Mouse (Mus musculus) forebrain, embryonic 12.5 days (tissue): ENCODE data around the gene Itga3. TPM values are rescaled to one million over a fixed set of nuclear protein-coding genes. Genes with fewer than 3 reads are reported as not detected.

Experiments
- ATAC-seq: fragments of 200-750 bp; cut with Nextera tagmentation; 2 replicates; pipeline ENCODE4 v1.8.0; 2017; ENCODE audit warnings: moderate TSS enrichment; ENCODE audit not compliant: low FRiP score
- H3K27ac ChIP-seq: fragments of 300-500 bp; sonication (generic); 2 replicates; pipeline ENCODE4 v1.5.1; 2016; ENCODE audit warnings: mild to moderate bottlenecking
- H3K27me3 ChIP-seq: fragments of 300-500 bp; sonication (generic); 2 replicates; pipeline ENCODE4 v1.6.1; 2016; ENCODE audit warnings: mild to moderate bottlenecking
- H3K36me3 ChIP-seq: fragments of 300-500 bp; sonication (generic); replicated peaks from 2 replicates; pipeline ENCODE4 v1.6.1; 2016; ENCODE audit warnings: mild to moderate bottlenecking
- H3K4me1 ChIP-seq: fragments of 300-500 bp; sonication (generic); 2 replicates; pipeline ENCODE4 v1.6.1; 2016
- H3K4me2 ChIP-seq: fragments of 300-500 bp; sonication (generic); 2 replicates; pipeline ENCODE4 v1.6.1; 2016; ENCODE audit warnings: mild to moderate bottlenecking, moderate library complexity
- H3K4me3 ChIP-seq: fragments of 300-500 bp; sonication (generic); replicated peaks from 2 replicates; pipeline ENCODE4 v1.5.1; 2016; ENCODE audit warnings: mild to moderate bottlenecking
- H3K9ac ChIP-seq: fragments of 300-500 bp; sonication (generic); 2 replicates; pipeline ENCODE4 v1.6.1; 2016; ENCODE audit warnings: mild to moderate bottlenecking
- H3K9me3 ChIP-seq: fragments of 300-500 bp; sonication (generic); 2 replicates; pipeline ENCODE4 v1.6.1; 2016
- WGBS: fragments of 180-500 bp; shearing (Covaris S2); methylation state at CpG from one replicate; pipeline ENCODE4 v1.1.7; 2016; 5-methylcytosine and 5-hydroxymethylcytosine counted together
- polyA plus RNA-seq: library from polyadenylated mRNA; unstranded; fragments of >200 nt; fragmentation: Nextera tagmentation; extraction: Ambion mirVana; gene quantifications from 2 replicates; pipeline ENCODE4 v1.2.1, GENCODE M21; 2016

Gene Itga3
- polyA plus RNA-seq, 1 experiment from 2014 or later, result 3.8 TPM

DNA sequence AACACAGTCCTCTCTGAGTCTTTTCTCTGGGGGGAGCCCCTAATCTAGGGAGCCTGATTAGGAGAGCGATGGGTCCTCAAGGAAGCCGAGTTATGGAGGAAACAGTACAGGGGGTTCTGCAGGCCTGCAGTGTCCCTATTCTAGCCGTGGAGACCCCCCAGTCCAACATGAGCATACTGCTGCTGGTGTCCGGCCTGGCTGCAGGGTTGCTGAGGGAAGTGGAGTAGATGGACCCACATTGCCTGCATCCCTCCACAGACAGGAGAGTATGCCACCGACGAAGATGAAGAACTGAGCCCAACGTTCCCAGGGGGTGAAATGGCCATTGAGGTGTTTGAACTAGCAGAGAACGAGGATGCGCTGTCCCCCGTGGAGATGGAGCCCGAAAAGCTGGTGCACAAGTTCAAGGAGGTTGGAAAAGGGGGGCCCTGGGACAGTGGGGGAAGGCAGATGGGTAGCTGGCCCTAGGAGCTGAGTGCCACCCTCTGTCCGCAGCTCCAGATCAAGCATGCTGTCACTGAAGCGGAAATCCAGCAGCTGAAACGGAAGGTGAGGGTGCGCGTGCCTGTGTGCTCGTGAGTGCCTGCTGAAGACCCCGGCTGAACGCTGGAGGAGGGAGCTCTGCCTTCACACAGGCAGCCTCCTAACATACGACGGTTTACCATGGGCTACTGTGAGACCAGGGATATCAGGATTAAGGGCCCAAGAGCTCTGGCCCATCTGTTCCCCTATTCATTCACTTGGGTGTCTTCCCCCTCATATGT, 74.8 kb downstream of the Itga3 start:
- 87% methylated on average over 21 of the region's 21 CpGs for WGBS
- no peak overlapping the region for H3K4me3 ChIP-seq
- peaks cover 89% of the 10 kb centered on the region for H3K36me3 ChIP-seq
- peaks cover 36% of the 10 kb centered on the region for H3K4me1 ChIP-seq
- H3K27me3 ChIP-seq, result no peaks in the 10 kb centered on the region
- H3K4me2 ChIP-seq, result no peak overlapping the region
- no peak for ATAC-seq
- no peak overlapping the region for H3K27ac ChIP-seq
- no peaks in the 10 kb centered on the region for H3K9me3 ChIP-seq
- H3K9ac ChIP-seq, result no peak overlapping the region

DNA sequence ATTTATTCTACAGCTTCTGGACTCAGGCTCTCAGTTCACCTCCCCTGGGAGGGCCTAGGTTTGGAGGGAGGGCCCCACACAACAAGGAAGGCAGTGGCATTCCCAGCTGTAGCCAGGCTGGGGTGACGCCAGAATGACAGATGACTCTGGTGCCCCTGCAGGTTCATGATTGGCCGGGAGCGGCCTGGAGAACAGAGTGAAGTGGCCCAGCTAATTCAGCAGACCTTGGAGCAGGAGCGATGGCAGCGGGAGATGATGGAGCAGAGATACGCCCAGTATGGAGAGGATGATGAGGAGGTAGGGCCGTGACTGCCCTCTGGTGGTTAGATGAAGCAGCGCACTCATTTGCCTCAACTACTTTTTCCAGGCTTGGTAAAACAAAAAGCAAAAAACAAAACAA, 75.5 kb downstream of the Itga3 start:
- peak overlapping the region; percentile 83 for H3K27ac ChIP-seq
- H3K4me2 ChIP-seq, result peak overlapping the region; percentile 22; the same call in 1 of the 2 replicates
- H3K27me3 ChIP-seq, result no peaks in the 10 kb centered on the region
- H3K4me1 ChIP-seq, result peaks cover 37% of the 10 kb centered on the region
- 2% methylated on average over 8 of the region's 8 CpGs for WGBS
- peak overlapping the region; percentile 14; the same call in 1 of the 2 replicates for H3K9ac ChIP-seq
- no peak overlapping the region for H3K4me3 ChIP-seq
- no peaks in the 10 kb centered on the region for H3K9me3 ChIP-seq
- ATAC-seq, result peak; percentile 82
- peaks cover 96% of the 10 kb centered on the region for H3K36me3 ChIP-seq

DNA sequence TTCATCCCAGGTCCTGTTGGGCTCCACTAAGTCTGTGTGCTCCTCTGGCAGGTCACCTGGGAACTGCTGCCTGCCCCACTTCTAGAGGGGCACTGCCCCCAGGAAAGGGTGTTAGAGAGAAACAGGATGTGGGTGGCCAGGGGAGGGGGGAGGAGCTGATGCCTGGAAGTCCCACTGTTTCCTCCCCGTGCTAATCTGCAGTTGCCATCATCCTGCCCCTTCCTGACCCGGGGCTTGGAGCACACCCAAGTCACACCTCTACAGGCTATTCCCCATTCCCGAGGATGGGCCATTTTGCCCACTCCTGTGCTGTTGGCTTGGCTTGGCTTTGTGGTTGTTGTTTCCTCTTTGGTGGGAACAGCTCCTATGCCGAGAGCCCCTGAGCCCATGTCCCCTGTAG, 76.1 kb downstream of the Itga3 start:
- H3K36me3 ChIP-seq, result peaks cover 94% of the 10 kb centered on the region
- H3K4me3 ChIP-seq, result no peak overlapping the region
- peaks cover 37% of the 10 kb centered on the region for H3K4me1 ChIP-seq
- H3K4me2 ChIP-seq, result peak overlapping the region; percentile 15
- no peak for ATAC-seq
- 62% methylated on average over 4 of the region's 4 CpGs for WGBS
- H3K27me3 ChIP-seq, result no peaks in the 10 kb centered on the region
- peak overlapping the region; percentile 83 for H3K27ac ChIP-seq
- peak overlapping the region; percentile 14; the same call in 1 of the 2 replicates for H3K9ac ChIP-seq
- H3K9me3 ChIP-seq, result no peaks in the 10 kb centered on the region

DNA sequence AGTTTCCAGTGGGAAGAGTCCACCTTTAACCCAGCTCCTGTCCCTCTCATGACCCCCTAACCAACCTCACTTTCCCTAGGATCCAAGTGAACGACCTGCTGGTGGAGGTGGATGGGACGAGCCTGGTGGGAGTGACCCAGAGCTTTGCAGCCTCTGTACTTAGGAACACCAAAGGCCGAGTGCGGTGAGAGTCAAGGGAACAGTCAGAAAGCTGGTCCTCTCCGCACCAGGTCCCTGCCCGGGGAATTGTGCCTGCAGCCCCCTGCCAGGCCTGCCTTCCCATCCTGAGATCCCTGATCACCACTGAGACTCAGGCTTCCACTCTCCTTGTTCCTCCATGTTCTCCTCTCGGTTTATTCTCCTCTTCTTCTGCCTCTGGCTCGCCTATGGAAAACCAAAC, 76.5 kb downstream of the Itga3 start:
- Histone ChIP-seq H3K36me3 (peaks cover 89% of the 10 kb centered on the region), H3K27me3 (no peaks in the 10 kb centered on the region), H3K4me1 (peaks cover 39% of the 10 kb centered on the region), H3K4me3 (no peak overlapping the region), H3K4me2 (peak overlapping the region; percentile 15), H3K9ac (no peak overlapping the region), H3K27ac (peak overlapping the region; percentile 83), H3K9me3 (no peaks in the 10 kb centered on the region)
- no peak for ATAC-seq
- WGBS, result 76% methylated on average over 8 of the region's 8 CpGs

DNA sequence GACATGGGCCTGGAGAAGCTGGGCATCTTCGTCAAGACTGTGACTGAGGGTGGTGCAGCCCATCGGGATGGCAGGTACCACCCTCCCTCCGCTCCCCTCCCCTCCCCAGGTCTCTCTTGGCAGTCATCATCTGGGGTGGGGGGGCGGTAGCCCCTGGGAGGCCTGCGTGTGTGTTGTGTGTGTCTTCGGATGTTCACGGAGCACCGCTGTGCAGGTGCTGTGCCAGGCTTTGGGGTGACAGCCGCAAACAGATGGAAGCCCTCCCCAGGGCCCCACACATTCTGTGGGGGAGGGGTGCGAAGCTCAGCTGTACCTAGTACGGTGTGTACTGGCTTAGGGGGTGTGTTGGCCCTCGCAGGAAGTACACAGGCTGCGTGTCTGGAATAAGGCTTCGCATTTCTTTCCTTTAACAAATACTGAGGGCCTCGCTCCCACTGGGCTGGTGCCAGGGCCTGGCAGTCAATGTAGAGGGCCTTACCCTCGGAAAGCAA, 78.5 kb downstream of the Itga3 start:
- Histone ChIP-seq H3K9ac (no peak overlapping the region), H3K9me3 (no peaks in the 10 kb centered on the region), H3K4me3 (no peak overlapping the region), H3K27me3 (no peaks in the 10 kb centered on the region), H3K27ac (0 out of 2 replicates have a peak overlapping the region, but pooled peaks have one; percentile 37), H3K36me3 (peaks cover 69% of the 10 kb centered on the region), H3K4me2 (no peak overlapping the region), H3K4me1 (peaks cover 60% of the 10 kb centered on the region)
- WGBS, result 79% methylated on average over 16 of the region's 16 CpGs
- no peak for ATAC-seq

DNA sequence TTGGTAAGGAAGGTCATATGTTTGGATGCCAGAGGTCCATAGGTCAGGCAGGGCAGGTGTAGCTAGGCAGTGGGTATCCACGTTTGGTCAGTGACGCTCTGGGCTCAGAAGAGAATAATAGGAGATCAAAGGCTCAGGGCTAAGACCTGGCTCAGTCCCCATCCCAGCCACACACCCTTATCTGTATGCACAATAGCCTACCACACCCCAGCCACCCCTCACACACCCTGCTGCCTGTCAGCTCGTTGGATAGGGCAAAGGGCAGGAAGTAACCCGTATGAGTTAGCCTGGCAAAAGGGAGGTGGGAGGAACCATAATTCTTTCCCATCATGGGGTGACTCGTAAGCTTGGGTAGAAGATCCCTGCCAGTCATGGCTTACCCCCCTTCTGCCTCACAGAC, 79.0 kb downstream of the Itga3 start:
- H3K9ac ChIP-seq, result no peak overlapping the region
- peaks cover 64% of the 10 kb centered on the region for H3K36me3 ChIP-seq
- ATAC-seq, result no peak
- no peaks in the 10 kb centered on the region for H3K9me3 ChIP-seq
- H3K27me3 ChIP-seq, result no peaks in the 10 kb centered on the region
- no peak overlapping the region for H3K4me3 ChIP-seq
- no peak overlapping the region for H3K4me2 ChIP-seq
- H3K27ac ChIP-seq, result 0 out of 2 replicates have a peak overlapping the region, but pooled peaks have one; percentile 37
- peaks cover 65% of the 10 kb centered on the region for H3K4me1 ChIP-seq
- WGBS, result 84% methylated on average over 5 of the region's 5 CpGs

DNA sequence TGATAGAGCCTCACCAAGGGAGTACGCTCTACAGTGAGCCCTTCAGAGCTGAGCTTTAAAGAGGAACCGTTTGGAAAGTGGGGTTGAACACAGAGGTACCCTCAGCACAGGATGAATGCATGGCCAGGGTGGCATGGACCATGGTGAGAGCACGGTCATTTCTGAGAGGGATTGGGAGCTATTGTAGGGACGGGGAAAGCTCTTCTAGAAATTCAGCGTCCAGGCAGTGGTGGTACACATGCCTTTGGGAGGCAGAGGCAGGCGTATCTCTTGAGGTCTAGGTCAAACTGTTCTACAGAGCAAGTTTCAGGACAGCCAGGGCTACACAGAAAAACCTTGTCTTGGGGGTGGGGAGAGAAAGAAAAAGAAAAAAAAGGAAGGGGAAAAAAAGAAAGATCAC, 79.6 kb downstream of the Itga3 start:
- no peak overlapping the region for H3K27ac ChIP-seq

DNA sequence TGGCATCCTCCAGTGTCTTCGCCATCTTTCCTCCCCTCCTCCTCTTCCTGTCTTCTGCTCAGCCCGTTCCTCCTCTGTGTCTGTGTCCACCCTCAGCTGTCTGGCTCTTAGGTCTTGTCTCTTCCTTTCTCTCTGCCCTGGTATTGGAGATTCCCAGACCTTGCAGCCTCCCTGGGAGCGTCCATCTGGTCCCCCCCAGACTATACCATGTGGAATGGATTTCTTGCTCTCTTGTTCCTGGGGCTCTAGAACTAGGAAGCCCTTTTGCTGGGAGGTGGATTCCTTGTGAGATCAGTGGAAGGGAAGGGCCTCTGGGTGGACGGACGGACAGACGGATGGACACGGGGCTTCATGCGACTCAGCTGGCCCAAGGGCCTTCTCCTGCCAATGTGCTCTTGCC, 80.5 kb downstream of the Itga3 start:
- Histone ChIP-seq H3K9me3 (no peaks in the 10 kb centered on the region), H3K4me1 (peaks cover 66% of the 10 kb centered on the region), H3K4me2 (peak overlapping the region; percentile 97; the same call in 1 of the 2 replicates), H3K27me3 (no peaks in the 10 kb centered on the region), H3K9ac (no peak overlapping the region), H3K4me3 (no peak overlapping the region), H3K27ac (0 out of 2 replicates have a peak overlapping the region, but pooled peaks have one; percentile 2), H3K36me3 (peaks cover 51% of the 10 kb centered on the region)
- 87% methylated on average over 8 of the region's 8 CpGs for WGBS
- ATAC-seq, result no peak

More for the DNA sequence above, 79.6 kb downstream of the Itga3 start:
- H3K9ac ChIP-seq, result no peak overlapping the region
- ATAC-seq, result no peak
- H3K36me3 ChIP-seq, result peaks cover 58% of the 10 kb centered on the region
- no peaks in the 10 kb centered on the region for H3K27me3 ChIP-seq
- no peaks in the 10 kb centered on the region for H3K9me3 ChIP-seq
- no peak overlapping the region for H3K4me2 ChIP-seq
- peaks cover 70% of the 10 kb centered on the region for H3K4me1 ChIP-seq
- H3K4me3 ChIP-seq, result no peak overlapping the region
- 92% methylated on average over 6 of the region's 6 CpGs for WGBS

DNA sequence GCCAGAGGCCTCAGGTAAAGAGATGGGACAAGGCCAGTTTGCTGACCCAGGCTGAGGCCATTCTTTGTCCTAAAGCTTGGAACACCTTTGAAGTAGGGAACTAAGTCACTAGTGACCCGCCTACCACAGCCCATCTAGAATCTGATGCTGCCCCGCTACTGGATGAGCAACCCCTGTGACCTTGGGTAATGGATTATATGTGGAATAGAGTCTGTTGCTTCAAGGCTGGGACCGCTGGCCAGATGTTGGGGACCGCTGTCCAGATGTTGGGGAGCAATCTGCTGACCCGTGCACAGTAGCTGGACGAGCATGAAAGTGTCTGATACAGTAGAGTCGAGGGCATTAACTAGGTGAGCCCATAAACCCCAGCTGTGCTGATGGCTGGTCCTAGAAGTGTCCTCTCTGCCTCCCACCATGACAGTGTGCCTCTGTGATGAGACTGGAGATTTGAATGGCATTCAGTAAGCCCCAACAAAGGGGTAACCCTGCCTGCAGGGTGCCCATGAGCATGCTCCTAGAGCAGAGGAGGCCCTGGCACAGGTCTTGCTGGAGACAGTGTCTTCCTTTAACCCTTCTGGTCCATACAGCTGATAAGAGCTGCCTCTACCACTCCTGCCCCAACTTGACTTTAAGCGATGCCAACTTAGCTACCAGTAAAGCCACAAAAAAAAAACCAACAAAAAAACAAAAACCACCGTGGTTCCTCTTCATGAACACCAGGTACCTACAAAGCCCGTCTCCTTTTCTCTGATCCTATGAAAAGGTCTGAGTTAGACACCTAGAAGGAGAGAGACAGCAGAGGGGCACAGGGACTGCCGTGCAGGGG, 81.4 kb downstream of the Itga3 start:
- H3K27ac ChIP-seq, result 0 out of 2 replicates have a peak overlapping the region, but pooled peaks have one; percentile 2

More for the DNA sequence above, 81.4 kb downstream of the Itga3 start:
- Histone ChIP-seq H3K9me3 (no peaks in the 10 kb centered on the region), H3K9ac (peak overlapping the region; percentile 94; the same call in 1 of the 2 replicates), H3K27me3 (no peaks in the 10 kb centered on the region), H3K36me3 (peaks cover 42% of the 10 kb centered on the region), H3K4me2 (peak overlapping the region; percentile 97), H3K4me3 (peak overlapping the region; percentile 96), H3K4me1 (peaks cover 62% of the 10 kb centered on the region)
- 87% methylated on average over 11 of the region's 11 CpGs for WGBS
- ATAC-seq, result no peak

Other genes starting within 250 kb of the Itga3 start
- 208 and 267 TPM in 2 replicates for gene Col1a1, start 140.6 kb downstream of the Itga3 start, polyA plus RNA-seq
- gene Hils1, start 109.2 kb downstream of the Itga3 start, polyA plus RNA-seq, result not detected in 2 replicates
- not detected in 2 replicates for gene Sgca, start 100.5 kb downstream of the Itga3 start, polyA plus RNA-seq
- 16.6 and 17.7 TPM in 2 replicates for gene Ppp1r9b, start 85.8 kb downstream of the Itga3 start, polyA plus RNA-seq
- 80.5 and 86.7 TPM in 2 replicates for gene Samd14, start 66.9 kb downstream of the Itga3 start, polyA plus RNA-seq
- 17.3 and 19.4 TPM in 2 replicates for gene Pdk2, start 35.4 kb downstream of the Itga3 start, polyA plus RNA-seq
- 1.0 and 1.1 TPM in 2 replicates for gene Dlx3, start 43.3 kb upstream of the Itga3 start, polyA plus RNA-seq
- 0.20 TPM in 1 of 2 replicates, not detected in the other for gene Dlx4, start 69.5 kb upstream of the Itga3 start, polyA plus RNA-seq
- 0.20 TPM in 1 of 2 replicates, not detected in the other for gene Tac4, start 184.7 kb upstream of the Itga3 start, polyA plus RNA-seq
- 83.9 and 92.1 TPM in 2 replicates for gene Kat7, start 233.4 kb upstream of the Itga3 start, polyA plus RNA-seq